Mouse (Mus musculus) layer of hippocampus, adult 8-10 months (tissue): ENCODE results near the gene Dsn1. TPM values are rescaled to one million over a fixed set of nuclear protein-coding genes. Genes with fewer than 3 reads are reported as not detected.

Source experiments
- DNase-seq, 2 experiments: peaks; one replicate each; pipeline ENCODE4 v3.0.0; 2022; ENCODE audit warnings: low spot score in 2 of 2
- total RNA-seq, 4 experiments: library from RNA; stranded (reverse); gene quantifications; 2 replicates each; pipeline ENCODE4 v1.2.4; 2022

The Dsn1 gene
- total RNA-seq, 4 experiments from 2014 or later = 4.5 to 6.3 (median 5.3) TPM

- DNase-seq = peak; percentile 72 to 76
These were observed 20.4 kb upstream of the Dsn1 start for GRCm38 (mm10) chr2:157027106-157028008.

GRCm38 (mm10) chr2:157021156-157021555 is 14.2 kb upstream of the Dsn1 start:
- DNase-seq = no peak

GRCm38 (mm10) chr2:157019228-157019627 is 12.3 kb upstream of the Dsn1 start:
- no peak for DNase-seq

GRCm38 (mm10) chr2:157016529-157017270 is 9.7 kb upstream of the Dsn1 start:
- no peak for DNase-seq

- DNase-seq = no peak
These were observed 5.4 kb upstream of the Dsn1 start for GRCm38 (mm10) chr2:157012341-157012740.

GRCm38 (mm10) chr2:157010634-157011310 is 3.8 kb upstream of the Dsn1 start:
- no peak for DNase-seq

GRCm38 (mm10) chr2:157010121-157010520 is 3.2 kb upstream of the Dsn1 start:
- DNase-seq = no peak

GRCm38 (mm10) chr2:157008509-157008908 is 1.6 kb upstream of the Dsn1 start:
- no peak for DNase-seq

GRCm38 (mm10) chr2:157007234-157007596 is 261 bp upstream of the Dsn1 start:
- no peak for DNase-seq

- DNase-seq = no peak
These were observed 4.6 kb downstream of the Dsn1 start for GRCm38 (mm10) chr2:157002321-157002720.

- DNase-seq = no peak
These were observed 8.7 kb downstream of the Dsn1 start for GRCm38 (mm10) chr2:156998263-156998662.

GRCm38 (mm10) chr2:156996576-156996975 is 10.4 kb downstream of the Dsn1 start:
- DNase-seq = no peak

GRCm38 (mm10) chr2:156991470-156992319 is 15.3 kb downstream of the Dsn1 start, which contains the start of gene Ndrg3:
Ndrg3 (minus strand) TSS chr2:156992056.
- DNase-seq = peak; percentile 94 to 96

- no peak for DNase-seq
These were observed 16.1 kb downstream of the Dsn1 start for GRCm38 (mm10) chr2:156990727-156991431.

- no peak for DNase-seq
These were observed 19.6 kb downstream of the Dsn1 start for GRCm38 (mm10) chr2:156987316-156987715.

- no peak for DNase-seq
These were observed 24.1 kb downstream of the Dsn1 start for GRCm38 (mm10) chr2:156982864-156983263.

- DNase-seq = no peak
These were observed 25.7 kb downstream of the Dsn1 start for GRCm38 (mm10) chr2:156981291-156981690.

GRCm38 (mm10) chr2:156980059-156980458 is 26.9 kb downstream of the Dsn1 start:
- DNase-seq = no peak

- DNase-seq = no peak
These were observed 30.2 kb downstream of the Dsn1 start for GRCm38 (mm10) chr2:156976711-156977110.

- no peak for DNase-seq
These were observed 32.0 kb downstream of the Dsn1 start for GRCm38 (mm10) chr2:156974967-156975366.
